Mouse (Mus musculus) lung, adult 10 weeks (tissue): ENCODE results near the gene Plppr1. TPM values are rescaled to one million over a fixed set of nuclear protein-coding genes. Genes with fewer than 3 reads are reported as not detected.

Source experiments
- polyA plus RNA-seq: library from polyadenylated mRNA; stranded (reverse); fragments of 350-450 nt; fragmentation: Illumina TruSeq; extraction: RNeasy Lipid Tissue Mini Kit (QIAGEN cat#74804); gene quantifications from one replicate; pipeline ENCODE4 v1.2.3, GENCODE M21; 2014; ENCODE audit warnings: low read depth, low replicate concordance; ENCODE audit not compliant: insufficient read depth

Gene Plppr1
- not detected for polyA plus RNA-seq

DNA sequence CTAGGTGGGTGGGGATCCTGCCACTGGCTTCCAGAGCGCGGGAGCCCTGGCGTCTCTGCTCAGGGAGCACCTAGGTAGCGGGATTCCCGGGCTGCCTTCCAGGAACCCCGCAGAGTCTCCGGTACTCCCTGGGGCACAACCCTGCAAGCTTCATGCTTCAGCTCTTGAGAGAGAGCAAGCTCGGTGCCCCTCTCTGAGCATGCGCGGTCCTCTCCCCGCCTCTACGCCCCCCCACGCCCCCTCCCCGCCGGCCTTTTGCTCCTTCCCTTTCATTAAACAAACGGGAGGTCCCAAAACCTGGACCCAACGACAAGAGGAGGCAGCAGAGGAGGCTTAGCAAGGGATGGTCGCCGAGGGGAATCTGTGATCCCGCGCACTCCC is at the start of gene Plppr1:
Plppr1 (plus strand) TSS at position 253 of the 381 bp plus-strand sequence.

